8 mouse cellular contexts compared by ENCODE assay signal in the genomic region with DNA sequence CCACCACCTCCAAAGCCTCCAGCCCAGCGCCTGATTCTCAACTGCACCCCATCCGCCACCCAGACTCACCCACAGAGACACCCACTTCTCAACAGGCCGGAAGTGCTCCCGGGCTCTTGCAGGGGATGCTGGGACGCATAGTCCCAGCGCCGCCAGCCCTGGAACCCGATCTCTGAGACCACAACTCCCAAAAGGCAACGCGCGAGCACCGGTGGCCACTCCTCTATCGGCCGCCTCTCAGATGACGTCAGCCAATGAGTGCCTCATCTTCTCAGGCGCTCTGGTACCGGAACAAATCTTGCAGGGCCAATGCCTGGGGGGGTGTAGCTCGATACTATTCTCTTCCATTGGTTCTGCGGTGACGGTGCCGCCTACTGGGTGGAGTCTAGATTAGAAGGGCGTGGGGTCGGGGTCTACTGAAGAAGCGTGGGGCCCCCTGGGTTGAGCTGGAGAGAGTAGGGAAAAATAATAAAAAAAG. TPM values are rescaled to one million over a fixed set of nuclear protein-coding genes. Genes with fewer than 3 reads are reported as not detected.
DNase-seq lines count a peak whose midpoint lies in the region; ATAC-seq lines count a peak whose summit lies in the region.

A gene (minus strand): TSS at position 174 of the 478 bp plus-strand sequence.

- peaks cover 4 to 5% of the 10 kb centered on the region in 2 experiments; a peak in 3 of 4 replicates for H3K4me1 ChIP-seq in heart, embryonic 14.5 days (ENCODE audit: control insufficient read depth in 2 of 2, insufficient read depth in 2 of 2, low read length in 2 of 2)
- peaks cover 26% of the 10 kb centered on the region for H3K4me1 ChIP-seq in liver, embryonic 13.5 days (replicated peaks)
- H3K4me1 ChIP-seq in stomach, embryonic 16.5 days (ENCODE audit: control insufficient read depth, insufficient read depth, low read length): peaks cover 6% of the 10 kb centered on the region

- no peaks in the 10 kb centered on the region for H3K9me3 ChIP-seq in heart, embryonic 14.5 days (ENCODE audit: control insufficient read depth, low read length)
- no peaks in the 10 kb centered on the region for H3K9me3 ChIP-seq in liver, embryonic 13.5 days (replicated peaks)
- H3K9me3 ChIP-seq in stomach, embryonic 16.5 days (replicated peaks; ENCODE audit: control insufficient read depth, low read length): no peaks in the 10 kb centered on the region

- no peaks in the 10 kb centered on the region for H3K36me3 ChIP-seq in heart, embryonic 14.5 days (ENCODE audit: control insufficient read depth, insufficient read depth, low read length)
- no peaks in the 10 kb centered on the region for H3K36me3 ChIP-seq in liver, embryonic 13.5 days
- no peaks in the 10 kb centered on the region for H3K36me3 ChIP-seq in stomach, embryonic 16.5 days (ENCODE audit: control insufficient read depth, insufficient read depth, low read length)

- 0 out of 2 replicates have a peak, but pooled peaks cover 3% of the 10 kb centered on the region for H3K27me3 ChIP-seq in heart, embryonic 14.5 days (ENCODE audit: control insufficient read depth, insufficient read depth, low read length)
- no peaks in the 10 kb centered on the region for H3K27me3 ChIP-seq in liver, embryonic 13.5 days
- no peaks in the 10 kb centered on the region for H3K27me3 ChIP-seq in stomach, embryonic 16.5 days (ENCODE audit: control insufficient read depth, insufficient read depth, low read length)

- peak within 1 kb of the TSS; percentile 40 to 64; a peak in 1 of 4 replicates for H3K27ac ChIP-seq in heart, embryonic 14.5 days (replicated peaks in 1 of 2; ENCODE audit: control insufficient read depth in 1 of 2, insufficient read depth in 1 of 2, low read depth in 2 of 2, low read length in 2 of 2)
- H3K27ac ChIP-seq in liver, embryonic 13.5 days: peak within 1 kb of the TSS; percentile 66
- peak within 1 kb of the TSS; percentile 4; the same call in 1 of the 2 replicates for H3K27ac ChIP-seq in stomach, embryonic 16.5 days (ENCODE audit: low read length)

- under 1% methylated on average over 24 of the region's 24 CpGs for WGBS in heart, embryonic 14.5 days
- WGBS in liver, embryonic 13.5 days (ENCODE audit: insufficient replicate concordance): under 1% methylated on average over 24 of the region's 24 CpGs
- WGBS in stomach, embryonic 16.5 days: under 1% methylated on average over 24 of the region's 24 CpGs

- peak within 1 kb of the TSS; percentile 80 for H3K4me2 ChIP-seq in heart, embryonic 14.5 days (ENCODE audit: low read length)
- peak within 1 kb of the TSS; percentile 85 for H3K4me2 ChIP-seq in liver, embryonic 13.5 days
- peak within 1 kb of the TSS; percentile 73 for H3K4me2 ChIP-seq in stomach, embryonic 16.5 days (ENCODE audit: low read depth, low read length)

- H3K9ac ChIP-seq in heart, embryonic 14.5 days (ENCODE audit: low read length): peak within 1 kb of the TSS; percentile 72
- H3K9ac ChIP-seq in liver, embryonic 13.5 days: peak within 1 kb of the TSS; percentile 72
- peak within 1 kb of the TSS; percentile 72 for H3K9ac ChIP-seq in stomach, embryonic 16.5 days (ENCODE audit: low read length)

- peak; percentile 88 for DNase-seq in c-Kit-negative CD71-positive TER-119-positive erythroid progenitor cells, embryonic 14.5 days (ENCODE audit: low read depth, low spot score)
- peak; percentile 96 for DNase-seq in fibroblast of lung, adult 2 months (ENCODE audit: low read depth)
- peak; percentile 98 for DNase-seq in kidney, postnatal 14 days
- peak; percentile 95 for DNase-seq in liver, embryonic 13.5 days
- peak; percentile 95 for DNase-seq in neural tube, embryonic 10.5 days (ENCODE audit: extremely low spot score, low spot score)

- peak within 1 kb of the TSS; percentile 70 to 92 for H3K4me3 ChIP-seq in heart, embryonic 14.5 days (ENCODE audit: control insufficient read depth in 1 of 2, insufficient read depth in 1 of 2, low read depth in 1 of 2, low read length in 2 of 2)
- peak within 1 kb of the TSS; percentile 72 for H3K4me3 ChIP-seq in liver, embryonic 13.5 days (replicated peaks)
- peak within 1 kb of the TSS; percentile 63 for H3K4me3 ChIP-seq in stomach, embryonic 16.5 days (replicated peaks; ENCODE audit: low read length)

- peak; percentile 98 for ATAC-seq in CD4-positive, CD25-positive, alpha-beta regulatory T cell, adult 4 months
- ATAC-seq in heart, embryonic 14.5 days (ENCODE audit: insufficient number of reproducible peaks, insufficient read depth, low FRiP score, low read depth): peak; percentile 95
- peak; percentile 97 for ATAC-seq in liver, embryonic 13.5 days (ENCODE audit: low read depth)
- peak; percentile 96 for ATAC-seq in stomach, embryonic 16.5 days (ENCODE audit: insufficient read depth, low FRiP score)

RNA-seq across cellular contexts. Expression of the gene that starts here (rescaled TPM):
- polyA plus RNA-seq in CD4-positive, CD25-positive, alpha-beta regulatory T cell, adult 4 months (2017; shearing (Covaris generic)): 1 to 10 TPM; 3.1 TPM
- 2.4 and 4.4 TPM in 2 replicates for polyA plus RNA-seq in heart, embryonic 14.5 days (2014; fragmentation: Nextera tagmentation; extraction: Ambion mirVana)
- 0.91 and 1.00 TPM in 2 replicates for polyA plus RNA-seq in liver, embryonic 13.5 days (2015; fragmentation: Nextera tagmentation; extraction: Ambion mirVana)
- polyA plus RNA-seq in stomach, embryonic 16.5 days (2015; fragmentation: Nextera tagmentation; extraction: Ambion mirVana): 3.3 and 3.7 TPM in 2 replicates

Comparison
In these comparisons a context has a peak if more than half of its experiments do, and no peak if none do; other contexts are left out.
1. Peak in every context shown above with its lines: DNase-seq, ATAC-seq, H3K4me3 ChIP-seq and H3K27ac ChIP-seq.
2. Peak in DNase-seq, ATAC-seq, H3K4me3 ChIP-seq, H3K27ac ChIP-seq, H3K9ac ChIP-seq and H3K4me2 ChIP-seq in liver, embryonic 13.5 days; RNA of the gene not detected or under 1 TPM.
3. H3K27ac ChIP-seq: peak in every context shown above with its lines; median percentile 66 in liver, embryonic 13.5 days; 52 in heart, embryonic 14.5 days; 4 in stomach, embryonic 16.5 days.